Mouse (Mus musculus) yolk sac, embryonic 10.5 days (tissue): ENCODE measurements at regions not wholly inside any gene's neighbourhood (a gene's known extent, or its start where the extent isn't known, plus 50 kb on each side); places are given as distances from the start of the nearest gene placed in this dataset.

Experiments used
- DNase-seq: peaks from one replicate; pipeline ENCODE4 v3.0.0-alpha.2; 2017; ENCODE audit warnings: low spot score

- DNase-seq, result peak; percentile 86
Measured at GRCm38 (mm10) chr4:119018573-119018972, 57.2 kb downstream of the Lao1 start.

- peak; percentile 87 for DNase-seq
Measured at GRCm38 (mm10) chr4:119019013-119019781, 57.8 kb downstream of the Lao1 start.

DNA sequence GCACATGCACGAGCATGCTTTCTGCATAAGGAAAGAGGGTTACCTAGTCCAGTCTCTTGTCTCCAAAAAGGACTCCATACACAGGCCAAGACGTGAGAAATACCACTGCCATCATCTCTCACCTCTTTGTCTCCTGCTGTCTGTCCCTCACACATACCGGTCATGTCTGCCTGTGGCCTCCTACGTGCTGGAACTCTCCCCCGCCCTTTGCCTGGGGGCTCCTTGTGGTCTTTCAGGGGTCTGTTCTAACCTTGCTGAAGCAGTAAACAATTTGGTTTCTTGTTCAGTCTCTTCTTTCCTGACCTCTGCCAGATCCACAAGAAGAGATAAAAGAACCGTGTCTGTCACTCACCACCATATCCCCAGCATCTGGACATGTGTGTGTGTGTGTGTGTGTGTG lies 61.0 kb downstream of the Lao1 start:
- peak; percentile 32 for DNase-seq

GRCm38 (mm10) chr4:119026237-119026861 lies 65.0 kb downstream of the Lao1 start:
- DNase-seq, result peak; percentile 51

DNA sequence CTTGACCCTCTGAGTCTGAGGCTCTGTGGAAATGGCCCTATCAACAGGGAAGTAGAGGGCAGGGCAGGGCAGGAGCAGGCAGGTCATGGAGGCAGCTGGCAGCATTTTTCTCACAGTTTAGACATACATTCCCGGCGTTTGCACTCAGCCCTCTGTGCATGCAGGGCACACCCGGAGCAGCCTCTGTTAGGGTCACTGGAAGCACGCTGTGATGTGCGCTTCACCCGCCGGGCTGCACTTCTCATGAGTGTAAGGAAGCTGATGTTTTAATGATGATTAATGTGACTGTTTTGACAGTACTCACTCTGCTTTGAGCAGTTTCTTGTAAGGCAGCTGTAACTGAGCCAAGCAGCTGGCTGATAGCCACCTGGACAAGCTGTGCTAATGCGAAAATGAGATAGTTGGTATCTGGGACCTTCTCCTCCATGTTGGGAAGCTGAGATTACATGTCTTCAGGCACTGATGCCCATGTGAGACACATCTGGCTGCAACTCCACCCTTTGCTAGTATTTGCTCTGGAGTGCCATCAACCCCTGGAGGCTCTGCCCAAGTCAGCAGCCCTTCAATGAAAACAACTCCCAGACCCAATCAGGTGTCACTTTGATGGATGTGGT lies 66.9 kb downstream of the Lao1 start:
- DNase-seq, result peak; percentile 61

- DNase-seq, result no peak
Measured at GRCm38 (mm10) chr4:119029091-119029490, 67.7 kb downstream of the Lao1 start.

DNA sequence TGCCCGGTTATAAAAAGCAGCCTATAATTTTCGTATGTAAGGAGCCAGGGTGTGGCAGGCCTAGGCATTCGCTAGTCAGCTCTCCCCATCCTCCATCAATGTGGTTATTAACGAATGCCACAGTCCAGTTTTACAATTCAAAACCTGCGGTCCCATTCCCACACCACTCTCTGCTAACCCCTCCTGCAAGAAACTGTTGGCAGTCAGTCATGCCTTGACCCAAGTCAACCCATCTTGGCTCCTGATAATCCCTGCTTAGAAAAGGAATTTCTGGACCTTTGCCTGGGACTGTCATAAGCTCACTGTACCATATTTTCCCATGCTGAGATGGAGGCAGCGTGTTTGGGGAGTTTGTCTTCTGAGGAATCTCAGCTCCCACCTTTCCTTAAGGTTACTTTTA lies 68.4 kb downstream of the Lao1 start:
- DNase-seq, result no peak

DNA sequence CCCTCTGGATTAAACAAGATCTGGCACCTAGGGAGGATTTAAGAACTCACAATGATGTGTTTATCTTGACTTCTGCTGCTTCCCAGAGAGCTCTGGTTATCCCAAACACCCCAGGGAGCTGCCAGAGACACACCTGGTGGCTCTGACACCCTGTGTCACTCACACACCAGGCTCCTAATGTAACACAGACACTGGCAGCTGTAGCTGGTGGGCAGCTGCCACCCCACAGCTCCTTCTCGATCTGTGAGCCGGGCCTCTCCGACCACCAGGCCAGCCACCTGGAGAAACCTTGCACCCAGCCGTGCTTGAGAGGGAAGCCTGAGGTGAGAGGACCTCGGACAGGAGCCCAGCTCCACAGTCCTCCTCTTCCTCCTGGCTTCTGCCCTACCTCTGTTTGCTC lies 69.5 kb downstream of the Lao1 start:
- DNase-seq, result no peak

DNA sequence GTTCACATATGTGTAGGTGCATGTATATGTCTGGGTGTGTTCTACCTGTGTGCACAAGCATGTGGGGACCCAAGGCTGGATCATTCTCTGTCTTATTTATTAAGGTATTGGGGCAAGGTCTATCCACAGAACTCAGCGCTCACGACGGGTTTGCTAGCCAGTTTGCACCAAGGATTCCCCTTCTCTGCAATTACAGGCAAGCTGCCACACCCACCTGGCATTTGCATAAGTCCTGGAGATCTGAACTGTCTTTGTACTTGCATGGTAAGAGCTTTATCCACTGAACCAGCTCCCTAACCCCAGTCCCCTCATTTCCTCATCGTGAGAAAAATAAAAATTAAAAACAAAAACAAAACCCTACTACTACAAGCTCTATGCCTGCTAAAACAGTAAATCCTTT lies 71.6 kb downstream of the Lao1 start:
- DNase-seq, result no peak

- DNase-seq, result no peak
Measured at GRCm38 (mm10) chr4:119036582-119036981, 71.9 kb upstream of the Slc2a1 start.

DNA sequence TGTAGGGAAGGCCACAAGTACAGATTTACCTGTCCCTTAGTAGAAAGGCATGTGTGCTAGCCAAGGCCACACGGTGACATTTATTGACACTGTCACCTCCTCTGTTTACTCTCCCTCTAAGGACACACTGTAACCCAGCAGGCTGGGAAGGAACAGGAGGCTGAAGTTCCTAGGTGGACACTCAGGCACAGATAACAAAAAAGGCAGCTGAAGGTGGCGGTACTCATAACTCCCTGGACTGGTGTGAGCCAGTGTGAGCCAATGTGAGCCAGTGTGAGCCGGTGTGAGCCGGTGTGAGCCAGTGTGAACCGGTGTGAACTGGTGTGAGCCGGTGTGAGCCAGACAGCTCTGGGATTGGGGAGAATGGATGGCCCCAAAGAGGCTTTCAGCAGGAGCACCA lies 68.5 kb upstream of the Slc2a1 start:
- DNase-seq, result no peak

DNA sequence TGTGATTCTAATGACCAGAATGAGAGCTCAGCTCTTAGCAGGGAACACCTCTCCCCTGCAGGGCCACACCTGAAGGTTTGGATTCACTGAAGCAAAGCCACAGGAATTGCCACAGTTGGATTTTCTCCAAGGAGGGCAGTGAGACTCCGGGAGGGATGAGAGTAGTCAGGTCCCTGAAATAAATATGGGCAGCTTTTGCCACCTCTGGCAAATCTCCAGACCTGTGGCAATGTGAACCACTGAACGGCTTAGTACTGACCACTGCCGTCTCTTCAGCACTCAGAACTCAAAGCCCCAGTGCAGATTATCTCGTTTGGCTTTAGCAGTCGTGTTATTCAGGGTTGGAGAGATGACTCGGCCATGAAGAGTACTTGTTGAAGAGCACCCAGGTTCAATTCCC lies 66.9 kb upstream of the Slc2a1 start:
- no peak for DNase-seq

- no peak for DNase-seq
Measured at GRCm38 (mm10) chr4:119044005-119044677, 64.4 kb upstream of the Slc2a1 start.

GRCm38 (mm10) chr4:119044836-119045235 lies 63.7 kb upstream of the Slc2a1 start:
- DNase-seq, result no peak

DNA sequence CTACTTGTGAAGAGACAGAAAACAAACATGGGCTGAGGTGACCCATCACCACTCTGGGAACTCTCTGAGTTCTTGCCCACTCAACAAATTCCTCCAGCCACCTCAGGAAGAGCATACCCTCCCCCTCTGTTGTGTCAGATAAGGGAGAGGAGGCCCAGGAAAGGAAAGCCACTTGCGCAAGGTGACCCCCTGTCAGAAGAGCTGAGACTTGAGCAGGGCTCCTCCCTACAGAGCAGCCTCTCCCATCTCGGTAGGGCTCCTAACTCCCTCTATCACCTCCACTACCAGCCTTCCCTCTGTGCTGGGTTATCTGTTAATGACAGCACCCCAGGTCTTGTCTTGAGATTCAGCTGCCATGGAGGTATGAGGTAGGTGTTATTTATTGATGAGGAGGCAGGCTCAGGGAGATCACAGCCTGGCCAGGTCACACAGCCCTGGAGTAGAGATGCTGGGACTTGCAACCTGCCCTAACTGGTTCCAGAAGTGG lies 57.6 kb upstream of the Slc2a1 start:
- DNase-seq, result peak; percentile 89

DNA sequence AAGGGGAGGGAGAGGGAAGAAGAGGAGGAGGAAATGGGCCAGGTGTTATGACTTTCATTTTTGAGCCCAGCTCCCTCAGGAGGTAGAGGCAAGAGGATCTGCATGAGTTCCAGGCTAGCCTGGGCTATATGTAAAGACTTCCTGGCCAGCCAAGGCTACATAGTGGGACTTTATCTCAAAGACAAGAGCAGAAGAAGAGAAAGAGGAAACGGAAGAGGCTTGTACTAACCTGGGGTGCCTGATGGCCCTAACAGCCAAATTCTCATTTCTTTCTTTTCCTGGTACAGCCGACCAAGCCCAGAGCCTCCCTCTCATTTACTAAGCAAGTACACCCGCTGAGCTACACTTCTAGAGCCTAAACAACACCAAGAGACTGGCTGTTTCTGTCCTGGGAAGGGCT lies 56.0 kb upstream of the Slc2a1 start:
- DNase-seq, result no peak

DNA sequence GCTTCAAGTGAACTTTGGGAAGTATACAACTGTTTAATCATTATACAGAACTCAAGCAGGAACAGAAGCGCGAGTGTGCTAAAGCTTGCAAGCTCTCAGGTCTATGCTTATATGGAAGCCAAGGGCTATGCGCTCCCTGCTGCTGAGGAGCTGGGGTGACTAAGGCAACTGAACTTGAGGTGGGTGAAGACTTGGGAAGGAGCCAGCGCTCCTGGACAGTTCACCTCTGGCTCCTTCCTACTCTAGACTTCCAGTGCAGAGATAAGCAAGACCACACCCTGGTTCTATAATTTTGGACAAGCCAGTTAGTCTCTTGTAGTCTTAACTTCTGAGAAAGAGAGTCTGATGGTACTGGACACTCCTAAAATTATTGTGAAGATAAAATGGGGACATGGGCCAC lies 55.3 kb upstream of the Slc2a1 start:
- no peak for DNase-seq

- no peak for DNase-seq
Measured at GRCm38 (mm10) chr4:119053680-119054079, 54.8 kb upstream of the Slc2a1 start.

DNA sequence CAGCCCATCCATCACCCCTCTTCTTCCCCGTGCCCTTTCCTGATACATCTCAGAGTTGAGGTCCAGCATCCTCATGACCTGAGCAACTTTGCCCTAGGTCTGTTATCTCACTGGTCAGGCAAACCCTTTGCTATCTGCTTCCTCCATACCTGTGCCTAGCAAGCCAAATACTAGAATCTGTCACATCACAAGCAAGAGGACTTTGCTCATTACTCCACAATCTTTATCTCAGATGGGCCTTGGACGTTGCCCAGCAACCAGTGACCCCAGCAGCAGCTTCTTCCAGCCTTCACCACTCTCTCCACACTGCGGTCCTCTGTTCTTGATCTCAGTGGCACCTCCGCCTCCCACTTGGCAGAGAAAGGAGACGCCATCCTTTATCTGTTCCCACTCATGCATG lies 54.4 kb upstream of the Slc2a1 start:
- peak; percentile 80 for DNase-seq

DNA sequence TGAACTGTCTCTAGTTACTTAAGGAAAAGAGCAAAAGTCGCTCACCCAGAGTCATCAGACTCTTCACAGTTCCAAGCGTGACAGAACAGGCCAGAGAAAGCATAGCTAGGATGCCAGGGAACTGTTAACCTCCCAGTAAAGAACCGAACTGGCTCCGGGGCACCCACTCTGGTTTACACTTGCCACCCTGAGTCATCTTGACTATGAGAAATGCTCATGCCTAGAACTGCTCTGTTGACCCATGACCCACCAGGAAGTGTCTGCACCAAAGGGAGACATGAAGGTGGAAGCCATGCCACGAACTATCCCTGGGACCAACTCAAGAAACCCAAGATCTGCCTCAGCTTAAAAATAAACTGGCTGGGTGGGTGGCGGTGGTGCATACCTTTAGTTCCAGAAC lies 51.3 kb upstream of the Slc2a1 start:
- DNase-seq, result no peak

DNA sequence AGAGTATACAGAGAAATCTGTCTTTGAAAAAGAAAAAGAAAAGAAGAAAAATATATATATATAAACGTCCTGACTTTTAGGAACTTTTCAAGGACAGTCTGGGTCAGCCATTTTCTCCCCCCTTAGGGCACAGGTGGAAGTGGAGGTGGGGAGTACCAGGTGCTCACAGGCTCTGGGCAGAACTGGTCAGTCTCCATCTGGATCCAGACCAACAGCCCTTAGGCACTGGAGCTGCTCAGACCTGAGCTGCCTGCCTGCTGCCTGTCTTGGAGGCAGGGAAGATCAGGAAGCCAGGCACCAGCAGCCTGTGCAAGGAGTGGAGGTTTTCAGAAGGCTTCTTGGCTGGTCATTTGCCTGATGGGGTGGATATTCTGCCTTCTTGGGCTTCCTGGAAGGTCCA lies 50.7 kb upstream of the Slc2a1 start:
- DNase-seq, result no peak
